Mouse (Mus musculus) lung, postnatal 0 days (tissue): Measurements from ENCODE around the gene Gabpb1. TPM values are rescaled to one million over a fixed set of nuclear protein-coding genes. Genes with fewer than 3 reads are reported as not detected.
A peak's percentile ranks its signal among the peaks of the same experiment; 100 is the strongest.

Experiments used
- ATAC-seq: fragments of 200-750 bp; cut with Nextera tagmentation; 2 replicates; pipeline ENCODE4 v1.8.0; 2017; ENCODE audit warnings: moderate library complexity
- DNase-seq: peaks from one replicate; pipeline ENCODE4 v3.0.0-alpha.2; 2016; ENCODE audit warnings: low spot score
- H3K27ac ChIP-seq: fragments of 300-500 bp; sonication (generic); 2 replicates; pipeline ENCODE4 v1.5.1; 2014; ENCODE audit warnings: antibody characterized with exemption, mild to moderate bottlenecking, low read length, mixed read lengths
- H3K27me3 ChIP-seq: fragments of 300-500 bp; sonication (generic); replicated peaks from 2 replicates; pipeline ENCODE4 v1.6.1; 2014; ENCODE audit warnings: low read length, mixed read lengths; ENCODE audit not compliant: insufficient read depth
- H3K36me3 ChIP-seq: fragments of 300-500 bp; sonication (generic); 2 replicates; pipeline ENCODE4 v1.6.1; 2014; ENCODE audit warnings: low read length, mixed read lengths; ENCODE audit not compliant: insufficient read depth
- H3K4me1 ChIP-seq: fragments of 300-500 bp; sonication (generic); 2 replicates; pipeline ENCODE4 v1.6.1; 2014; ENCODE audit warnings: antibody characterized with exemption, low read depth, low read length, mixed read lengths; ENCODE audit not compliant: insufficient read depth
- H3K4me2 ChIP-seq: fragments of 300-500 bp; sonication (generic); replicated peaks from 2 replicates; pipeline ENCODE4 v1.6.1; 2014; ENCODE audit warnings: low read depth, mild to moderate bottlenecking, low read length, moderate library complexity, mixed read lengths
- H3K4me3 ChIP-seq: fragments of 300-500 bp; sonication (generic); 2 replicates; pipeline ENCODE4 v1.5.1; 2014; ENCODE audit warnings: low read depth, low read length
- H3K9ac ChIP-seq: fragments of 300-500 bp; sonication (generic); replicated peaks from 2 replicates; pipeline ENCODE4 v1.6.1; 2014; ENCODE audit warnings: low read depth, mild to moderate bottlenecking
- H3K9me3 ChIP-seq: fragments of 300-500 bp; sonication (generic); 2 replicates; pipeline ENCODE4 v1.6.1; 2016; ENCODE audit warnings: low read length, mixed read lengths
- CTCF ChIP-seq: IDR thresholded peaks from 2 replicates; pipeline ENCODE4 v1.5.1; 2016; ENCODE audit warnings: antibody characterized with exemption, mild to moderate bottlenecking
- EP300 ChIP-seq: IDR thresholded peaks from 2 replicates; pipeline ENCODE4 v1.6.1; 2016; ENCODE audit warnings: antibody characterized with exemption, mild to moderate bottlenecking, control low read depth
- WGBS: fragments of 180-500 bp; shearing (Covaris S2); extraction: QIAGEN DNeasy Blood & Tissue Kit; methylation state at CpG from one replicate; pipeline ENCODE4 v1.1.7; 2014; 5-methylcytosine and 5-hydroxymethylcytosine counted together
- polyA plus RNA-seq: library from polyadenylated mRNA; unstranded; fragments of >200 nt; fragmentation: Nextera tagmentation; extraction: Ambion mirVana; gene quantifications from 2 replicates; pipeline ENCODE4 v1.2.1, GENCODE M21; 2015

Gene Gabpb1
- polyA plus RNA-seq, 1 experiment from 2014 or later = 24.5 TPM

DNA sequence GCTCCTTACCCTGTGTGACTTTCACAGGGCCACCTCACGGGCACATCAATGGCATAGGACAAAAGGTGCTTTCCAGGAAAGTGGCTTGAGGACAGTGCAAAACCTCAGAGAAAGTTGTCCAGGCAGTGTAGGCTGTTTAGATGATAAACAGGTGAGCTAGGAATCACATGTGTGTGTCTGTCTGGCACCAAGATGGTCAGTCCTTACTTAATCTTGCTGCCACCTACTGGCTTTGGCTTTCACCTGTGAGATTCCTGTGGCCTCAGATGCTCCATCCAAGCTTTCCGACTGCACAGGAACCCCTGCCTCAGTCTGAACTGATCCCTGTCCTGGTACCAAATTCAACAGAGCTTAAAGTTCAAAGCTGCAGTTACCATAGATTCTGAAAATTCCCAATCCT is 77.8 kb downstream of the Gabpb1 start:
- DNase-seq (no peak), ATAC-seq (no peak)
- H3K27ac ChIP-seq = no peak overlapping the region; the same call in 1 of the 2 replicates
- H3K36me3 ChIP-seq = no peaks in the 10 kb centered on the region
- 49% methylated on average over 2 of the region's 2 CpGs for WGBS
- no peak overlapping the region for H3K9ac ChIP-seq
- no peaks in the 10 kb centered on the region for H3K9me3 ChIP-seq
- TF ChIP-seq CTCF = no peak; the same call in 1 of the 2 replicates
- no peak for TF ChIP-seq EP300
- H3K27me3 ChIP-seq = no peaks in the 10 kb centered on the region
- no peaks in the 10 kb centered on the region for H3K4me1 ChIP-seq
- no peak overlapping the region for H3K4me2 ChIP-seq
- no peak overlapping the region for H3K4me3 ChIP-seq

DNA sequence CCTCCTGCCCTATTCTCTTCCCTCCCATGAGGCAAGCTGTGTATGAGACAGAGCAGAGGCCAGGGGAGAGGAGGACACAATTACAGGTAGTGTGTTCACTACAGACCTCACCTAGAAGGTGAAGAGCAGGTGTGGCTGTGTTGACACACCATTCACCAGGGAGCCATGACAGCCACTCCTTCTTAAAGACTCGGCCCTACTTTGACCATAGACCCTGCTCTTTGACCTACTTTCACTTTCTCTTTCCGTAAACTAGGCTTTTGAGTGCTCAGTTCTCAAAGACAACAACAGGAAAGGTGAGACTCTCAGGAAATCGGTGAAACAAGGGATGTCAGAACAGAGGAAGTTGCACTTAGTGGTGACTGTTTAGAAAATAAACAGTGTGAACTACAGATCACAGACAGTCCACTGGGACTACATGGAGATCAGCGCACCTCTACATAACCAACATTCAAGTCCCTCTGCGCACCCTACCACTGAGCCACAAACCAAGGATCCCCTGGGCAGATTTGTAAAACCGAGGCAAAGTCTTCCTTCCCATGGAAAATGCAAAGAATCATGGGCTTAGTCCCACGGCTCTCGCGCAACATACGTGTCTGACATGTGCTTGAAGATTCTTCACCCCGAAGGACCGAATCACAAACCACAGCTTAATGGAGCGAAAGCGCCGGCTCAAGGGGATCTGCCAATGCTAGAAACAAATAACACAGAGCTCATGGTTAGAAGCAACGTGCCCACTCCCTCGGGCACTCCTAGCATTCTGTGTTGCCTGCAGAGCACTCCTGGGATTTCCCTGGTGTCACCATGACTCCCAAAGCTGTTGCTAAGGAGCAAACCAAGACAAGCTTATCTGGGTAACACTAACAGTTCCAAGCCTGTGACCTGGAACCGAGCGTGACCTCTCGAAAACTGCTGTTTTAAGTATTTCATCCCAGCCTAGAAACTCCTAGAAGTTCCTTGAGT is 78.6 kb downstream of the Gabpb1 start:
- no peak overlapping the region for H3K4me3 ChIP-seq
- WGBS = 68% methylated on average over 20 of the region's 20 CpGs
- peak overlapping the region; percentile 51 for H3K27ac ChIP-seq
- DNase-seq (peak; percentile 75), ATAC-seq (peak; percentile 74)
- no peaks in the 10 kb centered on the region for H3K9me3 ChIP-seq
- H3K4me1 ChIP-seq = no peaks in the 10 kb centered on the region
- TF ChIP-seq EP300 (peak; percentile 51; the same call in 1 of the 2 replicates), CTCF (no peak)
- no peak overlapping the region for H3K9ac ChIP-seq
- H3K27me3 ChIP-seq = no peaks in the 10 kb centered on the region
- H3K4me2 ChIP-seq = peak overlapping the region; percentile 3; the same call in 1 of the 2 replicates
- H3K36me3 ChIP-seq = no peaks in the 10 kb centered on the region

DNA sequence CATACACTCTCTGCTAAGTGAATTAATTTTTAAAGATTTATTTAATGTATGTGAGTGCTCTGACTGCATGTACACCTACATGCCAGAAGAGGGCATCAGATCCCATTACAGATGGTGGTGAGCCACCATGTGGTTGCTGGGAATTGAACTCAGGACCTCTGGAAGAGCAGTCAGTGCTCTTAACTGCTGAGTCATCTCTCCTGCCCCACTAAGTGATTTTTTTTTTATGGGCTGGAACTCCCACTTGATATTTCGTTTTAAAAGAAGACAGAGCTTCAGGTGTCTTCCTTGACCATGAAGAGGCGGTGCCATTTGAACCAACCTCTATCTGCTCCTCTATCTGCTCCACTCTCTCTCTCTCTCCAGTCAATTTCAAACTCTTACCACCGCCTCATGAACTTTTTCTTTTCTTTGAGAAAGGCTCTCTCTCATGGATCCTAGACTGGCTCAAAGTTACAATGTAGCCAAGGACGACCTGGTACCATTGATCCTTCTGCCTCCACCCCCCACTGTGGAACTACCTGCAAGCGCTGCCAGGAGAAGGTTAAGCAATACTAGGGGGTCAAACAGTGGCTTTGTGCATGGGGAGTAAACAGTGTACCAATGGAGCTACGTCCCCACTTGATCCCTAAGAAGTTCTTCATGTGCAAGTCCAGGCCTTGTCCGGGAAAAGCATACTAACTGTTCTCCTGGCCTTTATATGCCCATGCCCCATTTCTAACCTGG is 79.6 kb downstream of the Gabpb1 start:
- H3K4me1 ChIP-seq = no peaks in the 10 kb centered on the region
- TF ChIP-seq CTCF (no peak), EP300 (no peak)
- peak overlapping the region; percentile 51; the same call in 1 of the 2 replicates for H3K27ac ChIP-seq
- H3K4me3 ChIP-seq = no peak overlapping the region
- H3K27me3 ChIP-seq = no peaks in the 10 kb centered on the region
- H3K4me2 ChIP-seq = no peak overlapping the region
- no peak overlapping the region for H3K9ac ChIP-seq
- no peaks in the 10 kb centered on the region for H3K36me3 ChIP-seq
- no peak for DNase-seq
- no peak for ATAC-seq
- H3K9me3 ChIP-seq = no peaks in the 10 kb centered on the region
- 85% methylated on average over 7 of the region's 7 CpGs for WGBS

DNA sequence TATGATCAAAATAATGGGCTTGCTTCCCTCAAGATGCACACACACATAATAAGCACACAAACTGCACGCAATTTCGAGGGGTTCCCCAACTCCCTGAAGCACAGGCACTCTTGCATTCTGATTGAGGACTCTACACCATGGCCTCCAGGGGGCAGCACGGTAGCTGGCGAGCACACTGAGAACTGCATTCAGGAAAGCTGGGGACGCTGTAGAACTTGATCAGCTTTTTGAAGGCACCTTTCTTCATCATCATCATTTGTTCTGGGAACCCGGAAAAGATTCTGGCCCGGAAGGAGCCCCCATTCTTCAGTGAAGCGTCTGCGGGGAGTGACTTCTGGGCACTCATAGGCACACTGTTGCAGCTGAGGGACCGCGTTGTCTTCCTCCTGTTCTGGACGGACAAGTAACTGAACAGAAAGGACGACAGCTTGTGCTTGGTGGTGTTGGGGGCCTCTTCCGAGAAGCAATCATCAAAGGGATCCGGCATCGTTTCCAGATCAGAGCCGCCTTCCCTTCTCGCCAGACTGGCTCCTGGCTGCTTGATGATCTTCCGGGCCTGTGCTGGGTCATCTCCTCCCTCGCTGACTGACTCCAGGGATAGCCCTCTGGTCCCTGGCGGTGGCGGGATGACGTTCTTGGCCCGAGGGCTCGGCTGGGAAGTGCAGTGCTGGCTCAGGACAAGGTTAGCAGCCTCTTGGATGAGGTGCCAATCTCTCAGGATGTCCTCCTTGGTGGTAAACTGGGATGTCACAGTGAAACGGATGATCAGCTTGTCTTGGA is 82.1 kb downstream of the Gabpb1 start:
- Histone ChIP-seq H3K36me3 (no peaks in the 10 kb centered on the region), H3K9me3 (no peaks in the 10 kb centered on the region), H3K4me1 (no peaks in the 10 kb centered on the region), H3K9ac (0 out of 2 replicates have a peak overlapping the region, but pooled peaks have one; percentile 29), H3K27me3 (no peaks in the 10 kb centered on the region), H3K4me3 (peak overlapping the region; percentile 37), H3K4me2 (peak overlapping the region; percentile 59), H3K27ac (no peak overlapping the region)
- 26% methylated on average over 26 of the region's 26 CpGs for WGBS
- peak; percentile 59 for ATAC-seq
- TF ChIP-seq CTCF (peak; percentile 94), EP300 (no peak)
- peak; percentile 86 for DNase-seq

DNA sequence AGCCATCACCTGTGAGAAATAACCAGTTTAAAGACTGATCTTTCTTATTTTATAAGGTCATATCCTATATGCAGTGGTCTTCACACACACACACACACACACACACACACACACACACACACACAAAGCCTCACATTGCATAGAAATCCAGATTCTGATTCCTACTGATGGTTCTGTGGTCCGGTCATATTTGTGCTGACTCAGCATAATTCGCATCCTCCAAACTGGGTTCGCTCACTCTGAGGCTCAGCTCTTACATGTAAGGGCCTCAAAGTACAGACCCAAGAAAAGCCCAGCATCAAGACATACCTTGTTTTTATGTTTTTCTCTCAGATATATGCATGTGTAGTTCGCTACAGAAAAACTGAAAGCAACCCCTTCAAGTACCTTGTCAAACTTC is 84.8 kb downstream of the Gabpb1 start:
- ATAC-seq (no peak), DNase-seq (no peak)
- no peak for TF ChIP-seq CTCF
- no peak for TF ChIP-seq EP300
- no peak overlapping the region for H3K4me2 ChIP-seq
- no peak overlapping the region for H3K27ac ChIP-seq
- H3K36me3 ChIP-seq = no peaks in the 10 kb centered on the region
- WGBS = 90% methylated on average over 4 of the region's 4 CpGs
- no peak overlapping the region for H3K9ac ChIP-seq
- no peaks in the 10 kb centered on the region for H3K9me3 ChIP-seq
- H3K4me1 ChIP-seq = no peaks in the 10 kb centered on the region
- no peaks in the 10 kb centered on the region for H3K27me3 ChIP-seq
- no peak overlapping the region for H3K4me3 ChIP-seq
